Mouse (Mus musculus) lung, postnatal 0 days (tissue): ENCODE measurements around the gene Taf1a.

ENCODE experiments used
- CTCF ChIP-seq: IDR thresholded peaks from 2 replicates; pipeline ENCODE4 v1.5.1; 2016; ENCODE audit warnings: antibody characterized with exemption, mild to moderate bottlenecking
- EP300 ChIP-seq: IDR thresholded peaks from 2 replicates; pipeline ENCODE4 v1.6.1; 2016; ENCODE audit warnings: antibody characterized with exemption, mild to moderate bottlenecking, control low read depth

- TF ChIP-seq CTCF = no peak
- TF ChIP-seq EP300 = no peak
These were observed 31.5 kb downstream of the Taf1a start for GRCm38 (mm10) chr1:183420296-183420695.
